Mouse (Mus musculus) lung, postnatal 14 days (tissue): ENCODE results near the gene Spag16.
A peak's percentile ranks its signal among the peaks of the same experiment; 100 is the strongest.
"Not testable (repeated sequence)": the region's sequence is repeated elsewhere in the genome, so short reads cannot be mapped to it uniquely, and the experiment has no call there.

ENCODE experiments used
- DNase-seq: peaks from one replicate; pipeline ENCODE4 v3.0.0; 2021

Gene Spag16

GRCm38 (mm10) chr1:69826806-69827703, at the start of gene Spag16:
Gene Spag16 (plus strand): TSS chr1:69826970.
- peak; percentile 3 for DNase-seq

GRCm38 (mm10) chr1:69785129-69785528, 41.6 kb upstream of the Spag16 start:
- peak; percentile 52 for DNase-seq

DNA sequence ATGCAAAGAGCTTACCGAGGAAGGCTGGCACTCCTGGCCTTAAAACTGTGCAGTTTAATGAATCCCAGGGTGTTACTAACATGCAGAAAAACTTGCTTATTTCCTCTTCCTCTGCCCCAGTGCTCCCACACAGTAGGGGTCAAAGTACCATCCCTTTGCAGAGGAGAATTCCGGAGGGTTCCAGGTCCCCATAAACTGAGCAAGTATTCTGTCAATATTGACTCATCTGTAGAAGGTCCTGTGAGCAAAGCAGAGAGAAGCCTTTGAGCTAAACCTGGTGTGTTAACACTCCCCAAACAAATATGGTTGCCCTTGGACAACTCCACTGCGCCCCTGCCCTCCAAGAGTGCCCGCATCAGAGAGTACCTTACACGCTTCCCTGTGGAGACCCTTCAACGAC, 40.1 kb upstream of the Spag16 start:
- DNase-seq, result no peak

DNA sequence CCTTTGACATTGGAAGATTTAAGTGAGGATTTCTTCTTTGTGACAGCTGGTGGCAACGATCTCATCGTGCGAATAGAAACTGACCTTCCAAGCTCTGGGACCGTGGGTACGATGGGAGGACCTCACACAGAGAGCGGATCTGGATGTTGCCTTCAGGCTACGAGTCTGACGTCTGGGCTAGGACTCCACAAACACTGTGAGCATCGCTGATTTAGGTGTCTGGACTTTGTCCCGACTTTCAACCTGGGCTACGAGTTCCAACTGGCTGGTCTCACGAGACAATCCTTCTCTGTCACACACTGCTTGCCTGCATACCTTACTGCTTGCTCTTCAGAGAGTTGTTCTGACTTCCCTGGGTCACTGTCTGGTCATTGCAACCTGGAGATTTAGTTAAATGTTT, 39.4 kb upstream of the Spag16 start:
- DNase-seq, result no peak

DNA sequence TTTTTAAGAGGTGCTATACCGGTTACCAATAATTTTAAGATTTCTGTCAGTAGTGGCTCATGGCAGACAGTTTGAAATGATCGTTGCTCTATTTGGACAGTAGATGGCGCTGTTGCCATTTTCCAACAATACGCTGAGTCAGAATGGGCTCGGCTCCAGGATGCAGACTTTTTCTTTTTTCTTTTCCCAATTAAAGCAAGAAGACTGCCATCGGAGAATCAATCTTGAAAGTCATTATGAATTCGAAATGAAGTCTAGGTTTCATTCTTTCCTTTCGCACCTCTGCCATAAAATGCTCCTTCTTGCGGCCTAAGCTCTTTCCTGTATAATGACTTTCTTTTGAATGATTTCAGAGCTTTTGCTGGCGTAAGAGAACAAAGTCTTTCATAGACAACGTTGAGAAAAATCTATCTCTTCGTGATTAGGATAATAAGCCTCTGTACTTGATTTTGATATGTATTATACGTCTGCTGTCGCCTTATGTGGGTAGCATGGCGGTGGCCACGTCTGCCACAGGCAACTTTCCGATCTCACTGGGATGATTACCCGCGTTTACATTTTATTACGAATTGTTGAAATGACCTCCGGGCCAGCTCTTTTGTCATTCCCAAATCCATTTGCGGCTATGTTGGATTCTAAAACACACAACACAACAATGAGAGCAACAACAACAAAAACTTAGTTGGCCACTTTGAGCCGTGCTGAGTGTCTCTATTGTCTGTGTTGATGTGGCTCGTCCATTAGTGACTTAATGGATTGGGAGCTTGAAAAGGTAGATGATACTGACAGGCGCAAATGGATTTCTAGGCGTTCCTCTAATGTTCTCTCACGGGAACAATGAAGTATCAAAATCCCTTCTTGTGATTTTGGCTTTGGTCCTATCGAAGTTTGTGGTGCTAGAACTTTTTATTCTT, 36.2 kb upstream of the Spag16 start:
- peak; percentile 66 for DNase-seq

DNA sequence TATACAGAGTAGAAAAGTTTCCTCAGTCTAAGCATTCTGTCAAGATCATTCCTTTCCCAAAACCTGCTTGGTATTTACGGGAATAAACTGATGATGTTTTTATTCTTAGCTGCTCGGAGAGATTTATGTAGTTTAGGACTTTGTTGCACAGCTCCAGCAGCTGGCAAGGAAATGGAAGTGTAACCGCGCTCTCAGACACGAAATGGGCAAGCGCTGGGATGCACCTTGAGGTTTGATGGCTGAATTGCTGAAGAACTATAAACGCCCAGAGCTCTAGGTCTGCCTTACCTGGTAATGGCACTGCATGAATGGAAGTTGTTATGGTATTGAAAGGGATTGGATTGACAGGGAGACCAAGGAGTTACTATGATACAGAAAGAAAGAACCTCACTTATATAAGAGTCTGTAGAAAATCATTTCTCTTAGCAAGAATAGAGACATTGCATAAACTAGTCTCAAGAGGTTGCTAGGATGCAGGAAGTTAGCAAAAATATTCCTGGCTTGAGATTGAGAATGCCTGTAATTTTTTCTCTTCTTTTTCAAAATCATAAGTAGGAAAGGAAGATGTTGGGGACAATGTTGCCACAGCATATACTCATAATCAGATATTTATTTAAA, 27.7 kb upstream of the Spag16 start:
- no peak for DNase-seq

GRCm38 (mm10) chr1:69810161-69810560, 16.6 kb upstream of the Spag16 start:
- DNase-seq, result no peak

DNA sequence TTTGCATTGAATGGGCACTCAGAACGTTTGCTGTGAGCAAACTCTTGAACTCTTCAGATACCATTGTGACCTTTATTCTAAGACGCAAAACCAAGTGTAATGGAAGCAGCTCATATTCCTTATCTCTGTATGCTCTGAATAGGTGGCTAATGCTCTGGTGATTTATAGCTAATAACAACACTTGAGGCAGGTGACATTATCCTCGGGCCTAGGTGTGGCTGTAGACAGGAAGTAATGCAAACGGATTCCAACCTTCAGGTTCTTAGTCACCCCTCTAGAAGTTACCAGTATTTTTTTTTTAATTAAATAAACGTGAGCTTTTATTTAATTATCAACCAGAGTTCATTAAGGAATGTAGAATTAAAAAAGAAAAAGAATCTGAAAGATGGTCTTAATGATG, 1.1 kb upstream of the Spag16 start:
- not testable (repeated sequence) for DNase-seq

DNA sequence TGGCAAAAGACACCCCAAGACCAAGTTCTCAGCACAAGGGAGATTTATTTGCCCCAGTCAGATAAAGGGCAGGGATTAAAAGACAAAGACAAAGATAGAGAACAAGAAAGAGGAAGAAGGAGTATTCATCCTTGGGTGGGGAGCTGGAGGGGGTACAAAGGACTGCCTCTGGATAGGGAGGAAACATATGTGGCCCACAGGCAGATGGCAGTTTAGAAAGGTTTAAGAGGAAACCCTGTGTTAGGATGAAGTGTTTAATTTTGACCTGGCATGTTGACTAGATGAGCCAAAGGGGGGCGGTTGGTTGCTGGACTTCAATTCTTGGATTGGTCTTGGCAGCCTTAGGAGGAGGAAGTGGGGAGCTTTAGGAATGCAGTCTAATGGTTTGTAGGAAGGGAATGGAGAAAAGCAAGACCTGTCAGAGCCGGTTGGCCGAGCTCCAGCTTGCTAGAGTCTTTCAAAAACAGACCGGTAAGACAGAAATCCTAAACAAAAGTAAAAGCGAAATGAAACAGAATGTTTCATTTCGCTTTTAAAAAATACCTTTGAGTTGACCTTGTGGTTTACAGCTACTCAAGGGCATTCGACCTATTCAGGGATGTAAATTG, 2.2 kb downstream of the Spag16 start:
- no peak for DNase-seq

DNA sequence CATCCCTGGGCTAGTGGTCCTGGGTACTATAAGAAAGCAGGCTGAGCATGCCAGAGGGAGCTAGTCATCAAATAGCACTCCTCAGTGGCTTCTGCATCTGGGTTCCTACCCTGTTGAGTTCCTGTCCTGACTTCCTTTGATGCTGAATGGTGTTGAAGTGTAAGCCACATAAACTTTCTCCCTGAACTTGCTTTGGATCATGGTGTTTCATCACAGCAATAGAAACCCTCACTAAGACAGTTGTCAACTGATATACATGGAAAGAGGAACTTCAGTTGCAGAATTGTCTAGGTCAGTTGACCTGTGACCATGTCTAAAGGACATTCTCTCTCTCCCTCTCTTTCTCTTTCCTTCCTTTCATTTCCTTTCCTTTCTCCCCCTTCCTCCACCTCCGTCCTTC, 3.8 kb downstream of the Spag16 start:
- DNase-seq, result no peak

GRCm38 (mm10) chr1:69831002-69831401, 4.2 kb downstream of the Spag16 start:
- no peak for DNase-seq

GRCm38 (mm10) chr1:69833476-69833875, 6.7 kb downstream of the Spag16 start:
- not testable (repeated sequence) for DNase-seq

DNA sequence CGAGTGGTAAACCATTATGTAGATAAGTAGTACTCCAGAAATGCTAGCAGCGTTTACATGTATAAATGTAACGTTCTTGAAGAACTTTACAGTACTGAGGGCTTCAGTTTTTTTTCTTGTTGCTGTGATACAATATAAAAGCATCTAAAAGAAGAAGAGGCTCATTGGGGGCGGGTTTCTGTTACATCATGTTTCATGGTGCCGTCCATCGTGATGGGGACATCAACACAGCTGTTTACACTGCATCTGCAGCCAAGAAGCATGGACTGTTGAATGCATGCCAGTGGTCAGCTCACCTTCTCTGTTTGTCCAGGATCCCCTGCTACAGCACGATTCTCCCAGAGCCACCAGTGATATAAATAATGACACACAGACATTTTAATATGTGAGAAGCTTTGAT, 26.7 kb downstream of the Spag16 start:
- no peak for DNase-seq

DNA sequence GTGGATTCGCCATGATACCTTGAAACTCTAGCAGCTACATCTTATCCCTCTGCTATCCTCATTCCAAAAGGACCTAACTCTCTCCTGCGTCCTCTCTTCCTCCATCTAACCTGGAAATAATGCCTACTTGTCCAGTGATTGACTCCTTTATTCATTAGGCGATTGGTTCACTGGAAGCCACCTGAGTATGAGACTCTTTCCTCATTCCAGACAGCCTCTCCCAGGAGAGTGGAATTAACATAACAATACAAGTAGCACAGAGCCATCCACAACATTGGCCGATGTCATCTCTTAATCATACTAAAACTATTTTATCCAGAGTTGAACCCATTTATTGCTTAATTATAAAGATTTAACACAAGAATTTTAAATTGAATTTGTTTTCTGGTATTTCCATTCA, 41.0 kb downstream of the Spag16 start:
- no peak for DNase-seq

- no peak for DNase-seq
Observed at GRCm38 (mm10) chr1:69956606-69957005, 129.8 kb downstream of the Spag16 start.

DNA sequence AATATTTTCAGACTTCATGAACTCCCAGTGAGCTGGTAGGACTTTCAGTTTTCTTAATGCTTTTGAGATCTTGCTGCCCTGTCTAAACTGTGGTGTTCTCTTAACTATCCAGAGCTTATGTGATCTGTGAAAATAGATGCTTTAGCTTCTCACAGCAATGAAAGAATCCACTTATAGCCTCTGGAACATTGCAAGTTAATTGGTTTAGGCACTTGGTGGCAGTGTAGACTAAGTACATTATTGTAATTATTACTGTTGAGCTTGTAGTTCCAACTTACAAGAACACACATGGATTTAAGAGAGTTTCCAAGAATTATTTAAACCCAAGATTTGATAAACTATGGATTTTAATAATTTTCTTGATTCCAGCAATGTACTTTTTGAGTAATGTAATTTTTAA, 170.1 kb downstream of the Spag16 start:
- no peak for DNase-seq

DNA sequence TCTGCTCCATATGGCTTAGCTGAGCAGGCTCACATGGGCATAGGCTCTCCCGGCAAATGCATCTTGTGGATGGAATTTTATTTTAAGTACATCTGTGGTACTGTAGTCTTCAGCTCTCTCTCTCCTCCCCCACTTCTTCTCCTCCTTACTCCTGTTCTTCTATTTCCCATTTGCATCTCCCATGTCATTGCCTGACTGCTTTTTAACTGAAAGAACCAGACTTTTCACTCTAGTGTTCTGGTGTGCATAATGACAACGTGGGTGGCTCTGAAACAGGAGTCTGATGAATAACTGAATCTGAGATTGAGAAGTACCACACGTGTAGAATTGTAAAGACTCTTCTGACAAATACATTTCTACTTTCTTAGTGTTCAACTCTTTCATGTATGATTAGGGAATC, 186.2 kb downstream of the Spag16 start:
- DNase-seq, result no peak

DNA sequence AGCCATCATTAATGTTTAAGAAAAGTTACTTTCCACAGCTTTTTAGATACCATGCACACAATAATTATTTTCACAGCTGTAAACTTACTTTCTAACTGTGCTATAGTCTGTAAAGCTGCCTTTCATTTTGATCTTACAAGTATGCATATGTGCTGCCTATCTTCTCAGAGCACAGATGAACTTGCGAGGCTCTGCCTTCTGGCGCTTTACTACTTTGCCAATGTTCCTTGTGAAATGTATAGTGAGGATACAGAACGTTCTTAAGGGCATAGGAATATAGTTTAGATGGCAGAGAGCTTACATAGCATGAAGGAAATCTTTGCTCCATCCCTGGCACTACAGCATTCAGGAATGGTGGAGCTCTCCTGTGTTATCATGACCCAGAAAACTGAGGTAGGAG, 210.6 kb downstream of the Spag16 start:
- no peak for DNase-seq

GRCm38 (mm10) chr1:70067404-70067803, 240.6 kb downstream of the Spag16 start:
- no peak for DNase-seq

DNA sequence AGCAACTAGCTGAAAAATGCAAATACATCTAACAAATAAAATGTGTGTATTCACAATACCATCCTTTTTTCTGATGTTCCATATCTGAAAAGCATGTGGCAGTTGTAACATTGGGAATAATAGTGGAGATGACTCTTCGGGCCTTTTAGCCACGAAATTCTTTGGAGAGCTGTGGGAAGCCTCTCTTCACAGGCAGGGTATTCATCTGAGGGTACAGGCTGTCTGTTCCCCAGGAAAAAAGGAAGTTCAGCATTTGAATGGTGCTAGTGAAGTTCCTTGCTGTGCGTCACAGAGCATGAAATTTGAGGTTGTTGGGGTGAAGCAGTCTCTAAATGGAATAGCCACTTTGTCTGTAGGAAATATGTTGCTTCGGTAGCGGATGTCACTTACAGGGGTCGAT, 246.7 kb downstream of the Spag16 start:
- DNase-seq, result no peak

DNA sequence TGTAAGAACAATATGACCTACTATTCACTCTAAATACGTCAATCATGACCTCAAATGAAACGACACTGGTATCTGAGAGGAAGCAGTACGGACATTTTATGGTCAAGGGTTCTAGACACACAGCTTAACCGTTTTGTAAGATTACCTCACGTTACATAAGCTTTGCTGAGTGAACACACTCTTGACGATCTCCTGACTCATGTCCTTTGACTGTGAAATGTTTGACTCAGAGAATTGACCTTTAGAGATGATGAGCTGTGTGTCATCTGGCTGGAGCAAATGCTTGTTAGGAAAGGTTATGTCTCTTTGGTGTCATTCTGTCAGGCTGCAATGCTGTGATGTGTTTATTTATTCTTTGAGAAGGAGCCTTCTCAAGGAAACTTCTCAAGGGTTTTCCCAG, 252.0 kb downstream of the Spag16 start:
- DNase-seq, result no peak

DNA sequence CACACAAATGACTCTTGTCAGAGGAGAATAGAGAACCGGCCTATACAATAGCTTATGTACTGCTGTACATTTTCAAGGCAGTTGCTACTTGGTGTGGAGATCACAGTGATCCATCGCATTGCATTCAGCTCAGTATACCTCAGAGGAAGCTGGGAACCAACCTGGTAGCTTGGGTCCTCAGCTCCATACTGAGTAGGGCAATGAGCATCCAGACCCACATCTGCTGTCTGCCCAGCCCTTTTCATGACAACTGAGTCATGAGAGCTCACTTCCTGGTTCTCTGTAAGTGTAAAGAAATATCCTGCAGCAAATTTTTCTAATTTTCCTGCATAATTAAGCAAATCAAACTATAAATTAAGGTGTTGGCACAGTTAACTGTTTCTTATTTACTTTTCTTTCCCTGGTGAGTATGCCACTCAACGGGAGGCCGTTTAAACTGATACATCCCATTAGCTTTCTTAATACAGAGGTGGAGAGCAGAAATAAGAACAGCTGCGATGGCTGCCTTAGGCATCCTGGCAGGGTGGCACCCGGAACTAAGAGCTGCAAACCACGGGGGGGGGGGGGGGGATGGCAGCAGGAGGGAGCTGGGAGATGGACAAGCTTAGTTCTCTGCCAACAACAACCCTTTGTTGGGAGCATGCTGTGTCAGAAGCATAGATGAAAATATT, 255.6 kb downstream of the Spag16 start:
- DNase-seq, result no peak
